Mouse (Mus musculus) embryo, embryonic 9.5 days (tissue): ENCODE results near the gene Tbc1d25.

Experiments
- DNase-seq: peaks from one replicate; pipeline ENCODE4 v3.0.0-alpha.2; 2017; ENCODE audit errors: extremely low spot score

Tbc1d25 gene

GRCm38 (mm10) chrX:8175504-8176385 lies at the start of gene Tbc1d25:
Gene Tbc1d25 (minus strand): TSS chrX:8176181.
- peak; percentile 79 for DNase-seq

DNA sequence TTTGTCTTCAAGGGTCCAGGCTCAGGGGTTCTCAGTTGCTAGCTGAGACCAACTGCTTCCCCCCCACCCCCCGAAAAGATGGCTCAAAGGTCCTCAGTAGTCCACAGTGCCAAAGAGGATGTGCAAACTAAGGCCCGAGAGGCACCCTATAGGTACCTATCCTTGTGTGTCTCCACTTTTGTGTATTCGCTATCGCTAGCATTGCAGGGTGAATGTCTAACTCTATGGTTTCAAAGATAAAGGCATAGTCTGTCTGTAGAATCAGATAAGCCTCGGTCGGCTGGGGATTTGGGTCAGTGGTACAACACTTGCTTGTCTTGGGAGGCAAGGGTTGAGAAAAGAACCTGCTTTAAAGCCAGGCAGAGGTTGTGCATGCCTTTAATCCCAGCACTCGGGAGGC lies 47.5 kb upstream of the Tbc1d25 start:
- no peak for DNase-seq

DNA sequence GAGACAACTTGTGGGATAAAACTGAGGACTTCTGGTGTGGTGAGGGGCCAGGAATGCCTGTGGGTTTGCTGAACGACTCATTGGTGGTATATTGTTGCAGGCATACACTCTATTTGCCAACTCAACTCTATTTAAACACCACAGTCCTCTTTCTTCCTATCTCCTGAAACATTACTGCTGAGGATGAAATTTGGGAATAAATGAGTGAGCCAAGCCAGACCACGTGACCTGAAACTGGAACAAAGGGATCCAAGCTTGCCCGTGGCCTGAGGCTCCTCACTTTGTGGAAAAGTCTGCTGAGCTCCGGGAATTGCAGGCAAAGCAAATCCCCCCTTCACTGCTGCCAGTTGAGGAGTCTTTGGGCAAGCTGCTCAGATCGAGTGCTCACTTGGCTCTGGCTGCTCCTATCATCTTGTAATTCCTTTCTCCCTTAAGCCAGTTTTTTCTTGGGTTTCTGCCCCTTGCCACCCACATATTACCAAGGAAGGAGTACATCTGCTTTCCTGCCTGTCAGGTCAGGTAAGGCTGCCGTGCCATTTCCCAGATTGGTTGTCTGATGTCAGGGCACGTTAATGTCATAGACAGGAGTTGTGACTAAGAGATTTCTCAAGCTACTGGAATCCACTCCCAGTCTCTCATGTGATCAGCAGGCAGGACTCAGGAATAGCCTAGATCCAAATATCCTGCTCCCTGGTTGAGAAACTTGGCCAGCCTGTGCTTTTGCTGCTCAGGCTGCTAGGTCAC lies 46.9 kb upstream of the Tbc1d25 start:
- DNase-seq: no peak

DNA sequence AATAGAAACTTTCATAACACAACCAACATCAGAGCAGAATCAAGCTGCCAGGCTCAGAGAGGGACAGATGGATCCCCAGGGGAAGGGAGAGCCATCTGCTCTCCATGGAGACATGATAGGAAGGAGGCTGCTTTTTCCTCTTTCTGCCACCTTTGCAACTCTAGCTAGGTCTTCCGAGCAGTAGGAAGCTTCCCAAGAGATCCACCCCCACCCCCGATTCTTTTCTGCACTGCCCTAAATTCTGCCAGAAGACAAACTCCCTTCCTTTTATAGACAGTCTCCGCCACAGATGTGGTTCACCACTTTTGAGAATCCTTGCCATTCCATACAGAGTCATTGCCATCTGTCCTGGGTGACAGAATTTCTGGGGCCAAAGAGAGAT lies 46.3 kb upstream of the Tbc1d25 start:
- DNase-seq: no peak

- DNase-seq: no peak
Observed at GRCm38 (mm10) chrX:8219651-8220050, 43.7 kb upstream of the Tbc1d25 start.

GRCm38 (mm10) chrX:8218114-8218513 lies 42.1 kb upstream of the Tbc1d25 start:
- no peak for DNase-seq

DNA sequence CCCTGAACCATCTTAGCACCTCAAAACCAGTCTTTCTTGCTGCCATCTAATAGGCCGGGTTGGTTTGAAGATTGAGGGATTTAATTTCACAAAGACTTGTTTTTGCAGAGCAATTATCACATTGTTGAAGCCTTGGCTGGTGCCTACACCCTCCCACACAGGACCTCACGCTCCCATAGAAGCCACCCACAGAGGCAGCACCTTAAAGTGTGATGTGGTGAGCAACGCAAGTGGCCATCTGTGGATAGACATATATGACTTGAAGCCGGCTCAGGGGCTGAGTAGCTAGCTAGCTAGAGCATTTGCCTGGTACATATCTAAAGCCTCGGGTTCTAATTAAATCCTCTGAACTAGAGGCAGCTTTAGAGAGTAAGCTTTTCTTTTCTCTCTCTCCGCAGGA lies 41.4 kb upstream of the Tbc1d25 start:
- DNase-seq: no peak

DNA sequence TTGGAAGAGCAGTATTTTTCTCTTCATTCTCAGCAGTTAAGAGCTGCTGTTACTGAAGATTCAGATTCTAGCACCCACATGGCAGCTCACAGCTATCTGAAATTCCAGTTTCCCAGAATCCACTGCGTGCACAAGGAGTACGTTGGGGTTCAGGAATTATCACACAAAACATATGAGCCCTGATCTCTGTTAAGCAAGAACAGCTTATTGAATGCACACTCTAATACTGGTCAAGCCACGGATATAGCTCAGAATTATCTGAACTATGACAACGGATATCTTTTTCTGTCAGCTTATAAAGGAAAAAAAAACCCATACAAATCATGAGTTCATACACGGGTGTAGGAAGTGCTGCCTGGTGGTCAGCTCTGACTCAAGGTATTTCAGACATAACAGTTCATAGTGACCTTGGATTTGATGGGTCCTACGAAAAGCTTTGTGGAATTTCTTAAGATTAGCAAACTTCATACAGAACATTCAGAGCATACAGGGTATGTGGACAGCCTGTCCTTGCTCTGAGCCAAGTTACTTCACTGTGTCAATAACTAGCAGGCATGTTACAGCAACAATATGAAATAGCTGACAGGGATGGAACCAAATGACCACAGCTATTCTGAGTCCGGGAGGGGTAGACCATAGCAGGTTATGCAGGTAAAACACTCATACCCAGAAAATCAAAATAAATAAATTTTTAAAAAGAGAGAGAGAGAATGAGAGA lies 35.7 kb upstream of the Tbc1d25 start:
- no peak for DNase-seq

DNA sequence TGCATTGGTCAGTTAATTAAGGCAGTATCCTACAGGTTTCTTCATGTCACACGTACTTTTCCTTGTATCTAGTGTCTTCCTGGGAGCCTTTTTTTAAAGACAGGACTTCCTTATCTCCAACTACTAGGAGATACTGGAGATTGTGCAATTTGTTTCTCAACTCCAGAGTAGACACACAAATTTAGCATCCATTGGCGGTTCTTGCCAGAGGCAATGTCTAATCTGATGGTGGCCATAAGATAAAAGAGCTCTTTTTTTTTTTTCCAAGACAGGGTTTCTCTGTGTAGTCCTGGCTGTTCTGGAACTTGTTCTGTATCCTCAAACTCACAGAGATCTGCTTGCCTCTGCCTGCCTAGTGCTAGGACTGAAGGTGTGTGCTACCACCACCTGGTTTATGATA lies 33.7 kb upstream of the Tbc1d25 start:
- DNase-seq: no peak

DNA sequence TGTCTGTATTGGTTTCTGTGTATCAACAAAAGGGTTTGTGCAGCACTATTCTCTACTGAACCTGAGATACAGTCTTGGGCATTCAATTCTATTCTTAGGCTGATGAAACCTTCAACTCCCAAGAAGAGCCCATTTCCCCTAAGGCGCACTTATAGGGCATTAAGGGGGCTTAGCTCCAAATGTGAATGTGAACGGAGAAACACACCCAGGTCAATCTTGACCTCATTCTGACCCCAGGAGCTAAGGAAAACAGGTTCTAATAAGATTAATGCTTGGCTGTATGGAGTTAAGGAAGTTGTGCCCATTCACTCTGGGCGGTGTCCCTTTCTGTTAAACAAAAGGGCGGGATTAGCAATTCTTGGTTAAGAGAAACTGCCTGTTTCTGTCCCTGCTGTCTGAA lies 31.2 kb upstream of the Tbc1d25 start:
- no peak for DNase-seq

DNA sequence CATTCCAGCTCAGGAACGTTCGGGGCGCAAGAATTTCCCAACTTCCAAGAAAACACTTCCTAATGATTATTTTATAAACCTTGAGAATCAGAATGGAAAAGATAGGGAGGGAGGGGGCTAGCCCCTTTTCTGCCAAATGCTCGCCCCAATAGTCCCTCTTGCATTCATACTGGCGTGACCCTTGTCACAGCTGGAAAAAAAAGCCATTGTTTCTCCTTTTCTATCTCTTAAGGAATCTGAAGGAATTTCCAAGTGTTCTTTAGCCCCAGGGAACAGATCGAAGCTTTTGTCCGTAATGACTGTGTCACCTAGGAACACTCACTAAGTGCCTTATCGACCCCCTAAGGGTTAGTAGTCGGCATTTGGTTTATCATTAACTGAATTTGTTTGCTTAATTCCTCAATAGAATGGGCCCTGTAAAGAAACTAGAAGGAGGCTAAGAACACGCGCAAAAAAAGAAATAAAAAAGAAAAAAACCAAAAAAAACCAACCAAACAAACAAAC lies 30.8 kb upstream of the Tbc1d25 start:
- no peak for DNase-seq

GRCm38 (mm10) chrX:8206015-8206693 lies 30.2 kb upstream of the Tbc1d25 start, which contains the start of gene Porcn:
Gene Porcn (minus strand): TSS chrX:8206525.
- DNase-seq: peak; percentile 77

- no peak for DNase-seq
Observed at GRCm38 (mm10) chrX:8205551-8205950, 29.6 kb upstream of the Tbc1d25 start.

DNA sequence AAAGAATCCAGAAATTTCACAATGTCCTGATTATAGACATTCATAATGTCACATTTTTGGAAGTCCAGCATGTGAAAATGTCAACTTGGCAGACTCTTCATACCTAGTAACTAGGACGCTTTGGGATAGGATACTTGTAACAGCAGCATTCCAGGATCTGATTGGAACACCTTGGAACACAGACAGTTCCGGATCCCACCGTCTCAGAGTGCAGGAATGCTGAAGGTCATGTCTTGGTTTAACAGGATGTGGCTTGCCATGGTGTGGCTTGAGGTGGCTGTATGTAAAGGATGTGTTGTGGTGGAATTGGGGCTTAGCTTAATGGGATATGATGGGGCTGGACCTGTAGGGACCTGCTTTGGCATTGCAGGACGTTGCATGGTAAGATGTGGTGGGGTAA lies 29.1 kb upstream of the Tbc1d25 start:
- no peak for DNase-seq

DNA sequence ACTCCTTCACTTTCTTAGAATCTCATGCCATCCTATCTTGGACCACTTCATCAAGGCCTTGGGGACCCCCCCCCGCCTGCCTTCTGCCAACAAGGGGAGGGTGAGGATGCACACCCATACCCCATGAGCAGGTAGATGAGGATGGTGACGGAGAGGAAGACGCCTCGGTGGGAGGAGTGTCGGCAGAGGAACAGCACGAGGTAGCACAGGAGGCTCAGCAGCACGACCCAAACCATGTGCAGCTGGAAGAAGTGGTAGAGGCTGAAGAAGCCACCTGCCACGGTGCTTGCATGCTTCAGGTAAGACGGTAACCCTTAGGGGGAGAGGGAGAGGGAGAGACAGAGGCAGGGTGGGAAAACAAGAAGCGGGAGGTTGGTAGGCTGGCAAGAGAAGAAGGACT lies 28.1 kb upstream of the Tbc1d25 start:
- no peak for DNase-seq

GRCm38 (mm10) chrX:8203105-8203504 lies 27.1 kb upstream of the Tbc1d25 start:
- DNase-seq: no peak

- DNase-seq: no peak
Observed at GRCm38 (mm10) chrX:8193419-8193723, 17.4 kb upstream of the Tbc1d25 start, which contains the start of gene Ebp. Gene Ebp (minus strand): TSS chrX:8193512.

- DNase-seq: peak; percentile 79
Observed at GRCm38 (mm10) chrX:8192640-8193418, 16.8 kb upstream of the Tbc1d25 start.

DNA sequence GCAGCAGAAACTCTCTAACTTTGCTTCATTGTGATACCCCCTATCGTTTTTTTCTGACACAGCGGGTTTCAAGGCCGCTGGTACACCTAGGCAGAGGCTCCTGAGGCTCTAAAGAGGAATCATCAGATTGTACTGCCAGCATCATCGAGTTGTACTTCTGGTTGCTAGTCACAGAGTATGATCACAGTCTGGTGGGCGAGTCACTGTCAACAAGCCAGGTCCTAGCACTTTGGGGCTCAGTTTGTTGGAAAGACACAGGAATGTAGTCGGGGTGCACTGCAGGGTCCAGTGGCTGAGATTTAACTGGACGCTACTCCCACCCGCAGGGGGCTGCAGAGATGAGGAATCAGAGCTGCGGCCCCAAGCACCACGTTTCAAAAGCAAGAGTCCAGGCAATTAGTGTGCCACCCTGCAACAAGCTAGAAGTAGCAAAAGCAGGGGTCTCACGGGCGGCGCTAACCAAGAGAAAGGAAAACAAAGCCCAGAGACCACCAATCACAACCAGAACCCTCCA lies 16.2 kb upstream of the Tbc1d25 start:
- no peak for DNase-seq

DNA sequence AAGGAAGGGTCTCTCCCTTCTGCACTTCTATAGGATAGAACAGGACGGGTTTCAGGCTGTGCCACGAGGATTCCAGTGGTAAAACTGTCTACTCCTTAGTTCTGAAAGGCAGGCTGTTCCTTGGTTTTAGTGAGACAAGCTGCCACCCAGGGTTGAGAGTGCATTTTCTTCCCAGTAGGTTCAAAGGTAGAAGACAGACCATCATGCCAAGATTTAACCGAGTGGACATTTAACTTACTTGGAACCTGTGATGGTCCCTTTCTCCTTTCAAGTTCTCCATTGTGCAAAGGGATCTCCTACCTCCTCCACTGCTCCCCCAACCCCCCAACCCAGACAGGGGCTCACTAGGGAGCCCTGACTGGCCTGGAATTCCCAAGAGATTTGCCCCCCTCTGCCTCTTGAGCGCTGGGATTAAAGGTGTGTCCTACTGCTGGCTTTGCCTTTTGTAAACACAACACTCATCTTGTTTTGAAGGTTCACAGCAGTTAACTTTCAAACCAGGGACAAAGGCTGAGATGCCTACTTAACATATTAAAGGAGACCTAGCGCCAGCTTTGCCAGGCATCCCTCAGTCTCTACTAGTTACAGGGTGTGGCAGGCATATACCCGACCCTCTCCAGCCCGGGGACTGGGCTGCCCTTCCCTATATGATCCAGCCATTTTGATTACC lies 7.0 kb upstream of the Tbc1d25 start:
- no peak for DNase-seq
